Mouse (Mus musculus) hindbrain, embryonic 11.5 days (tissue): ENCODE measurements around the gene Dera. TPM values are rescaled to one million over a fixed set of nuclear protein-coding genes. Genes with fewer than 3 reads are reported as not detected.

Source experiments
- ATAC-seq: fragments of 200-750 bp; cut with Nextera tagmentation; 2 replicates; pipeline ENCODE4 v1.8.0; 2017; ENCODE audit warnings: mild to moderate bottlenecking, moderate TSS enrichment, moderate library complexity; ENCODE audit not compliant: low FRiP score
- DNase-seq: peaks from one replicate; pipeline ENCODE4 v3.0.0-alpha.2; 2015; ENCODE audit warnings: low spot score
- H3K27ac ChIP-seq: fragments of 300-500 bp; sonication (generic); 2 replicates; pipeline ENCODE4 v1.5.1; 2014; ENCODE audit warnings: mild to moderate bottlenecking, low read depth, low read length
- H3K27me3 ChIP-seq: fragments of 300-500 bp; sonication (generic); 2 replicates; pipeline ENCODE4 v1.6.1; 2014; ENCODE audit warnings: mild to moderate bottlenecking, low read length, moderate library complexity, mixed read lengths; ENCODE audit not compliant: control insufficient read depth, insufficient read depth
- H3K36me3 ChIP-seq: fragments of 300-500 bp; sonication (generic); 2 replicates; pipeline ENCODE4 v1.6.1; 2014; ENCODE audit warnings: mild to moderate bottlenecking, low read length, moderate library complexity, mixed read lengths; ENCODE audit not compliant: control insufficient read depth, insufficient read depth
- H3K4me1 ChIP-seq: fragments of 300-500 bp; sonication (generic); replicated peaks from 2 replicates; pipeline ENCODE4 v1.6.1; 2014; ENCODE audit warnings: low read length, mixed read lengths; ENCODE audit not compliant: control insufficient read depth, insufficient read depth
- H3K4me2 ChIP-seq: fragments of 300-500 bp; sonication (generic); replicated peaks from 2 replicates; pipeline ENCODE4 v1.6.1; 2014; ENCODE audit warnings: mild to moderate bottlenecking, low read depth, low read length
- H3K4me3 ChIP-seq: fragments of 300-500 bp; sonication (generic); 2 replicates; pipeline ENCODE4 v1.5.1; 2014; ENCODE audit warnings: low read depth, low read length
- H3K9ac ChIP-seq: fragments of 300-500 bp; sonication (generic); 2 replicates; pipeline ENCODE4 v1.6.1; 2014; ENCODE audit warnings: low read depth, low read length
- H3K9me3 ChIP-seq: fragments of 300-500 bp; sonication (generic); 2 replicates; pipeline ENCODE4 v1.6.1; 2016; ENCODE audit warnings: low read length; ENCODE audit not compliant: control insufficient read depth
- WGBS: fragments of 180-500 bp; shearing (Covaris S2); extraction: QIAGEN DNeasy Blood & Tissue Kit; methylation state at CpG from one replicate; pipeline ENCODE4 v1.1.7; 2014; 5-methylcytosine and 5-hydroxymethylcytosine counted together
- polyA plus RNA-seq: library from polyadenylated mRNA; unstranded; fragments of >200 nt; fragmentation: Nextera tagmentation; extraction: Ambion mirVana; gene quantifications from 2 replicates; pipeline ENCODE4 v1.2.1, GENCODE M21; 2014

The Dera gene
- polyA plus RNA-seq, 1 experiment from 2014 or later = 54.1 TPM

GRCm38 (mm10) chr6:137836799-137837198 is 82.5 kb downstream of the Dera start:
- no peaks in the 10 kb centered on the region for H3K27me3 ChIP-seq
- no peak for DNase-seq
- no peak overlapping the region for H3K4me3 ChIP-seq
- no peak overlapping the region for H3K9ac ChIP-seq
- no peak overlapping the region for H3K4me2 ChIP-seq
- 97% methylated on average over 13 of the region's 13 CpGs for WGBS
- H3K4me1 ChIP-seq = no peaks in the 10 kb centered on the region
- no peaks in the 10 kb centered on the region for H3K36me3 ChIP-seq
- H3K27ac ChIP-seq = no peak overlapping the region
- no peaks in the 10 kb centered on the region for H3K9me3 ChIP-seq
- ATAC-seq = no peak

- Histone ChIP-seq H3K4me1 (no peaks in the 10 kb centered on the region), H3K9me3 (no peaks in the 10 kb centered on the region), H3K9ac (no peak overlapping the region), H3K27ac (no peak overlapping the region), H3K36me3 (no peaks in the 10 kb centered on the region), H3K4me3 (no peak overlapping the region), H3K27me3 (no peaks in the 10 kb centered on the region), H3K4me2 (no peak overlapping the region)
- WGBS = 92% methylated on average over 3 of the region's 3 CpGs
- no peak for ATAC-seq
- DNase-seq = no peak
These were observed 89.0 kb downstream of the Dera start for GRCm38 (mm10) chr6:137843337-137843736.

GRCm38 (mm10) chr6:137857198-137858194 is 103.2 kb downstream of the Dera start:
- no peaks in the 10 kb centered on the region for H3K4me1 ChIP-seq
- no peak overlapping the region for H3K4me2 ChIP-seq
- ATAC-seq (no peak), DNase-seq (no peak)
- 90% methylated on average over 10 of the region's 10 CpGs for WGBS
- no peak overlapping the region for H3K27ac ChIP-seq
- no peaks in the 10 kb centered on the region for H3K9me3 ChIP-seq
- H3K4me3 ChIP-seq = no peak overlapping the region
- H3K27me3 ChIP-seq = no peaks in the 10 kb centered on the region
- H3K36me3 ChIP-seq = no peaks in the 10 kb centered on the region
- H3K9ac ChIP-seq = no peak overlapping the region

GRCm38 (mm10) chr6:137869903-137870580 is 115.7 kb downstream of the Dera start:
- no peak overlapping the region for H3K27ac ChIP-seq
- DNase-seq = no peak
- 89% methylated on average over 7 of the region's 7 CpGs for WGBS
- ATAC-seq = no peak
- no peak overlapping the region for H3K4me3 ChIP-seq
- no peaks in the 10 kb centered on the region for H3K36me3 ChIP-seq
- no peak overlapping the region for H3K9ac ChIP-seq
- no peaks in the 10 kb centered on the region for H3K9me3 ChIP-seq
- no peaks in the 10 kb centered on the region for H3K27me3 ChIP-seq
- no peak overlapping the region for H3K4me2 ChIP-seq
- H3K4me1 ChIP-seq = no peaks in the 10 kb centered on the region

GRCm38 (mm10) chr6:137870667-137871066 is 116.3 kb downstream of the Dera start:
- 90% methylated on average over 6 of the region's 6 CpGs for WGBS
- DNase-seq = no peak

GRCm38 (mm10) chr6:137872055-137872735 is 117.8 kb downstream of the Dera start:
- no peak overlapping the region for H3K4me2 ChIP-seq
- DNase-seq (peak; percentile 75), ATAC-seq (peak; percentile 71; the same call in 1 of the 2 replicates)
- no peaks in the 10 kb centered on the region for H3K9me3 ChIP-seq
- no peak overlapping the region for H3K27ac ChIP-seq
- no peaks in the 10 kb centered on the region for H3K27me3 ChIP-seq
- H3K36me3 ChIP-seq = no peaks in the 10 kb centered on the region
- no peak overlapping the region for H3K9ac ChIP-seq
- H3K4me1 ChIP-seq = no peaks in the 10 kb centered on the region
- WGBS = 37% methylated on average over 17 of the region's 17 CpGs
- H3K4me3 ChIP-seq = no peak overlapping the region

More at GRCm38 (mm10) chr6:137870667-137871066, 116.3 kb downstream of the Dera start:
- H3K36me3 ChIP-seq = no peaks in the 10 kb centered on the region
- H3K9me3 ChIP-seq = no peaks in the 10 kb centered on the region
- no peak for ATAC-seq
- H3K27me3 ChIP-seq = no peaks in the 10 kb centered on the region
- no peak overlapping the region for H3K4me3 ChIP-seq
- H3K9ac ChIP-seq = no peak overlapping the region
- H3K4me2 ChIP-seq = no peak overlapping the region
- H3K4me1 ChIP-seq = no peaks in the 10 kb centered on the region
- no peak overlapping the region for H3K27ac ChIP-seq

- Histone ChIP-seq H3K36me3 (no peaks in the 10 kb centered on the region), H3K4me1 (no peaks in the 10 kb centered on the region), H3K27me3 (no peaks in the 10 kb centered on the region), H3K4me3 (no peak overlapping the region), H3K4me2 (no peak overlapping the region), H3K9me3 (no peaks in the 10 kb centered on the region), H3K9ac (no peak overlapping the region), H3K27ac (no peak overlapping the region)
- DNase-seq = no peak
- WGBS = 93% methylated on average over 8 of the region's 8 CpGs
- no peak for ATAC-seq
These were observed 120.3 kb downstream of the Dera start for GRCm38 (mm10) chr6:137874471-137875244.

- DNase-seq (no peak), ATAC-seq (no peak)
- H3K9ac ChIP-seq = no peak overlapping the region
- H3K36me3 ChIP-seq = no peaks in the 10 kb centered on the region
- WGBS = 90% methylated on average over 6 of the region's 6 CpGs
- H3K4me3 ChIP-seq = no peak overlapping the region
- H3K4me1 ChIP-seq = no peaks in the 10 kb centered on the region
- H3K27me3 ChIP-seq = no peaks in the 10 kb centered on the region
- H3K9me3 ChIP-seq = no peaks in the 10 kb centered on the region
- H3K27ac ChIP-seq = no peak overlapping the region
- no peak overlapping the region for H3K4me2 ChIP-seq
These were observed 131.3 kb downstream of the Dera start for GRCm38 (mm10) chr6:137885644-137886043.
